Mouse (Mus musculus) CD4-positive, CD25-positive, alpha-beta regulatory T cell, adult 4 months (primary cell): Measurements from ENCODE around the gene 8030474K03Rik. TPM values are rescaled to one million over a fixed set of nuclear protein-coding genes. Genes with fewer than 3 reads are reported as not detected.
A peak's percentile ranks its signal among the peaks of the same experiment; 100 is the strongest.
"Not testable (repeated sequence)": the region's sequence is repeated elsewhere in the genome, so short reads cannot be mapped to it uniquely, and the experiment has no call there.

ENCODE experiments used
- ATAC-seq: one replicate; pipeline ENCODE4 v1.8.0; 2017
- polyA plus RNA-seq, 2 experiments: library from polyadenylated mRNA; unstranded; fragments of 100-300 nt; shearing (Covaris generic); gene quantifications; one replicate each; pipeline ENCODE4 v1.2.1; 2017

The 8030474K03Rik gene
- 1 to 10 TPM in 1 of 2 experiments, not detected in 1; 2.6 TPM for polyA plus RNA-seq

DNA sequence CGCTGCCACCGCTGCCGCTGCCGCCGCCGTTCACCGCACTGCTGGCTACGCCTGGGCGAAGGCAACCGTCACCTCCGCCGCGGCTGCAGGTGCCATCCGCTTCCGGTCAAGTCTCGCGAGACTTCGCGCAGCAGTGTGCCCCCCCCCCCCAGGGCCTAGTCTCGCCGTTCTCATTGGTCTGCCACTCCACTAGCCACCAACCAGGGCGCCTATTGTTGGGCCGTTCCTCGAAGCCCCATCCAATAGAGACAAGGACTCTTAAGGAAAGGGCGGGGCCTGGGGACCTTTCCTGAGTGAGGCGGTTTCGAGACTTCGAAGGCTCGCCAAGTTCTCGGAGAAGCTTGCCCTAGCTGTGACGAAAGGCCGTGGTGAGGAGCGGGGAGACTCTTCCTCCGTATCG, at the start of gene 8030474K03Rik, which contains the start of gene Gm4779:
Gene 8030474K03Rik, plus strand, starts transcription at position 315 of the 400 bp plus-strand sequence.
Gene Gm4779, minus strand, starts transcription at position 82 of the 400 bp plus-strand sequence.
- ATAC-seq = no peak

DNA sequence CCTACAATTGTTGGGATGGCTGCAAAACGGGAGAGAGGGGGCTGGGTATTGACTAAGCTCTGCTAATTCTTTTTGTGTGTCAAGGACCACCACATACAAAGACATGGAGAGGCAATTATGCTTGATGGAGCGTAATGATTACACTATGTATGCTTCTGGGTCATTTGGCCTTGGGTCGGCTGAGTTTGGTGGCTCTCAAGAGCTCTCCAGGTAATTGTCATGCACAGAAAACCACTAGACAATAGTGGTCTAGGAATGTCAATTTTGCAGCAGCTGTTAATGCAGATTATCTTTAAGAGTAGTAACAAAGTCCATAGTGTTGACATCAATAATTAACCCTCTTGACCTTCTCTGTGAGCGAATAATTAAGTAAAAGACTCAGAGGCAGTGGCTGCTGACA, 44.3 kb upstream of the 8030474K03Rik start:
- no peak for ATAC-seq

GRCm38 (mm10) chrX:101754478-101754877, 40.0 kb upstream of the 8030474K03Rik start:
- peak; percentile 26 for ATAC-seq

- peak; percentile 61 for ATAC-seq
These were observed 29.8 kb upstream of the 8030474K03Rik start for GRCm38 (mm10) chrX:101764621-101765020.

- ATAC-seq = no peak
These were observed 29.3 kb upstream of the 8030474K03Rik start for GRCm38 (mm10) chrX:101765111-101765510.

DNA sequence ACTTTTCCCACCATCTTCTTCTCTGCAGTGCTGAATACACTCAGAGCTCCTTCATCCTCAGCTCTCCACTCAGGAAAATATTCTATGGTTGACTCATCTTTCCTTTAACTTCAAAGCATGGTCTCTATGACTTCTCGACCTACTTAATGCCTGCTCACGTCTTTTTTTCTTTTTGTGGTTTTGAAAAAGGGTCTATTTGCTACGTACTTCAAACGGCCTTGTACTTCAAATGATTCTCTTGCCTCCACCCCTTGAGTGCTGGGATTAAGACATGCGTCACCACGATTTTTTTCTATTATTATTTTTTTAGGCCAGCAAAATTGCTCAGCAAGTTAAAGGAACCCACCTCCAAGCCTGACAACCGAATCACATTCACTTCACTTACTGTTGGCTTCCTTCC, 27.2 kb upstream of the 8030474K03Rik start:
- peak; percentile 61 for ATAC-seq

DNA sequence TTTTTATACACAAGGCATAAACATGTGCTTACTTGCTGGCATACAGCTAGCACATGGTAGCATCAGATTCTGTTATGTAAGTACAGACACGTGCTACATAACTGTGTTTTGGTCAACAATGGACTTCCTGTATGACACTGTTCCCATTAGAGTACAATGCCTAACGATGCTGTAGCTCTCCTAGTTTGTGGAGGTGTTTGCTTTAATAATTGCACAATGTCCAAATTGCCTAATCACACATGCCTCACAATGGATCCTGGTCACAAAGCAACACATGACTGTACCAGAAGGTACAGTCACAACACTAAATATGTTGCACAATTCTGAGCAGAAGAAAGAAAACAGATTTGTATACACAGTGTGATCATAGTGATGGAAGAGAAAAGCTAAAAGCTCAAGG, 25.0 kb upstream of the 8030474K03Rik start:
- ATAC-seq = no peak

- ATAC-seq = no peak
These were observed 24.1 kb upstream of the 8030474K03Rik start for GRCm38 (mm10) chrX:101770307-101770706.

GRCm38 (mm10) chrX:101772035-101772434, 22.4 kb upstream of the 8030474K03Rik start:
- ATAC-seq = peak; percentile 66

GRCm38 (mm10) chrX:101791551-101791950, 2.9 kb upstream of the 8030474K03Rik start:
- ATAC-seq = no peak

GRCm38 (mm10) chrX:101805512-101805911, 11.1 kb downstream of the 8030474K03Rik start:
- no peak for ATAC-seq

DNA sequence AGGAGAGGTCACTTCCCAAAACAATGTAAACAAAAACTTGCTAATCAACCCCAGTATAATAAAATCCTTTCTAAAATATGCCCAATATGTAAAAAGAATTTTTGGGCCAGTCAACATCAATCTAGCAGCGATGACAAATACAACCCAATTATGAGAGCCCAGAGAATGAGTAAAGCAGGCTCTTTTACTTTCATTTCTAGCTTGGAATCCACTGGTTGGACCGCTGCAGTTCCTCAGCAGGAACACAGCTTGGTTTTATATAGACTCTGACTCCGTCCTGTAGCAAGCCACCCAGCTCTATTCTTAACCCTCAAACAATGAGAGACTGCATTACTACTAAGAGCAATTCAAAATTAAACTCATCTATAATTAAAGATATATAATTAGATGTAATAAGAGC, 17.3 kb downstream of the 8030474K03Rik start:
- ATAC-seq = peak; percentile 63

DNA sequence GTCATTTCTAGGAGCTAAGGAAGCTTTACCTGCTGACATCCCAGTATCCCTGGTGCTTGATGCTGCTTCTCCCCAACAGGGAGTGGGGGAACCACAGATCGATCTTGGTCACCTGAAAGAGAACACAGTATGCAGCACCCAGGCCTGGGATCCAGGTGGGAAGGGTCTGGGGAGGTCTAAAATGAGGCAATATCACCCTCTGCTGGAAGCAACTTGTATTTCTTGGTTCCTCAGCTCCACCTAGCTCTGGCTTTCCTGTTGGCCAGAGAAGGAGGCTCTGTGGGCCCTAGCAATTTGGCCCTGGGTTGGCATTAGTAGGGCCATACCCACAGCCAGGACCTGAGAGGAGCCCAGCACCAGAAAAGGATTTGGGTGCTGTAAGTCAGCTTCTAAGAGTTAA, 24.7 kb downstream of the 8030474K03Rik start:
- ATAC-seq = no peak

DNA sequence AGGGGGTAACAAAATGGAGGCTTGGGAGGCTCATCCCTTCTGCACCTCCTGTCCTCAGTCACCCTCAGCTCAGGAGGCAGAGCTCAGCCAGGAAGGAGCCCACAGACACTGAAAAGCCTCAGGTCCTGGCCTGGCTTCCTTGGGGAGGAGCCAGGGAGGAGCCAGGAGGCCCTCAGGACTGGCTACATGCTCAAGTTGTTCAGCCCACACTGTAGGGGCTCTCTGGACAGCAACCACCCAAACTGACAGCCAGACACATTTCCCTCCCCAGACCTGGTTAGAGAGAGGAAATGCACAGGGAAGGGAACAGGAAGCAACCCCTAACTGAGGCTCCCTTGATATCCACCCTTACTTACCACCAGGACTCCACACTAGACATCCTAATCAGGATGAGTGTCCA, 25.5 kb downstream of the 8030474K03Rik start:
- ATAC-seq = not testable (repeated sequence)

DNA sequence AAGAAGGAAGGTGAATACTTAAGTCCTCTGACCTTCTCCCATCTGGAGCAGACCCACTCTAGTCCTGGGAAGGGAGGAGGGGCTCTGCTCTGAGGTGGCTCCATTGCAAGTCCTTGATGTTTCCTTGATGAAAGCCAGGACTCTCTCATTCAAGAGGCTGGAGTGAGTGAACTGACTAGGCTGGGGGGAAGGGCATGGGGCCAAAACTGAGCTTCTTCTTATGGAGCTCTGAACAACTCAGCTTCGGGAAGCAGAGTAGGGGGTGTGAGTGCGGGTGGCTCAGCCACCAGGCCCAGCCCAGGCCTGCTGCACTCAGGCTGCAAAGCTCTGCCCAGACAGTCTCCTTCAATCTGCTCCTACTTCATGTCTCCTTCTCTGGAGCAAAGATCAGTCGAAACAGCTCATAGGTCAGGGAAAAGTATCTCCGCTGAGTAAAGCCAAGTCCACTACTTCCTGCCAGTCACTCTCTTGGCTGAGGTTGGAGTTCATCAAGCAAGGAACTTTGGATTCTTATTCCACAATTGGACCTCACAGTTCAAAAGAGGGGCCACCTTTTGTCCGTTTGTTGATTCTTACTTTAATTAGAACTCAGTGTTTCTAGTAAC, 52.8 kb downstream of the 8030474K03Rik start:
- ATAC-seq = no peak

Other genes with a start within 250 kb of the 8030474K03Rik start
- gene Ogt, start 154.6 kb upstream of the 8030474K03Rik start, polyA plus RNA-seq = 100 to 1,000 TPM; 178 to 203 TPM
- gene Cxcr3, start 60.4 kb upstream of the 8030474K03Rik start, polyA plus RNA-seq = 100 to 1,000 TPM; 155 to 211 TPM
- gene Gm4779, start 233 bp upstream of the 8030474K03Rik start, polyA plus RNA-seq = 1 to 10 TPM in 1 of 2 experiments, not detected in 1; 1.4 TPM
- gene Nhsl2, start 54.7 kb downstream of the 8030474K03Rik start, polyA plus RNA-seq = 1 to 10 TPM; 1.4 to 2.2 TPM